Mouse (Mus musculus) duodenum, adult 2 months (tissue): ENCODE data around the gene Tefm. TPM values are rescaled to one million over a fixed set of nuclear protein-coding genes. Genes with fewer than 3 reads are reported as not detected.

Experiments
- polyA plus RNA-seq: library from polyadenylated mRNA; depleted of rRNA; stranded (reverse); fragments of >200 nt; gene quantifications from 2 replicates; pipeline ENCODE4 v1.2.3, GENCODE M21; 2012; ENCODE audit warnings: low replicate concordance; rRNA removed

Gene Tefm
- polyA plus RNA-seq = 0.84 and 1.6 TPM in 2 replicates

GRCm38 (mm10) chr11:80141825-80142521, at the start of gene Tefm:
Gene Tefm, minus strand, starts transcription at chr11:80142175.

GRCm38 (mm10) chr11:80183705-80184255, 41.8 kb upstream of the Tefm start, which contains the start of gene Rnf135:
Gene Rnf135, plus strand, starts transcription at chr11:80183851.

GRCm38 (mm10) chr11:80153857-80154495, 12.0 kb upstream of the Tefm start, which contains the start of gene Adap2:
Gene Adap2, plus strand, starts transcription at chr11:80154105.

GRCm38 (mm10) chr11:80088917-80089816, 52.8 kb downstream of the Tefm start, which contains the start of gene Atad5:
Gene Atad5, plus strand, starts transcription at chr11:80089400.

Other genes with a start within 250 kb of the Tefm start
- gene Utp6, start 179.8 kb downstream of the Tefm start, polyA plus RNA-seq = 0.70 and 1.1 TPM in 2 replicates
- gene Suz12, start 149.1 kb downstream of the Tefm start, polyA plus RNA-seq = 0.85 and 1.5 TPM in 2 replicates
- gene Crlf3, start 61.2 kb downstream of the Tefm start, polyA plus RNA-seq = 1.6 and 4.8 TPM in 2 replicates
- gene Atad5, start 52.8 kb downstream of the Tefm start, polyA plus RNA-seq = 0.08 and 0.29 TPM in 2 replicates
- 17.0 and 21.3 TPM in 2 replicates for gene Adap2, start 11.9 kb upstream of the Tefm start, polyA plus RNA-seq
- 3.5 and 5.1 TPM in 2 replicates for gene Rnf135, start 41.7 kb upstream of the Tefm start, polyA plus RNA-seq
- gene Rhot1, start 66.8 kb upstream of the Tefm start, polyA plus RNA-seq = 0.98 and 1.6 TPM in 2 replicates
- 0.82 and 0.98 TPM in 2 replicates for gene Rhbdl3, start 158.7 kb upstream of the Tefm start, polyA plus RNA-seq
- gene 5730455P16Rik, start 235.9 kb upstream of the Tefm start, polyA plus RNA-seq = 1.4 and 1.5 TPM in 2 replicates
- 30.4 and 40.3 TPM in 2 replicates for gene Zfp207, start 241.1 kb upstream of the Tefm start, polyA plus RNA-seq